Mouse (Mus musculus): ENCODE data around the gene Rexo1. TPM values are rescaled to one million over a fixed set of nuclear protein-coding genes. Genes with fewer than 3 reads are reported as not detected.

Gene Rexo1
- polyA plus RNA-seq, 1 experiment from 2014 or later, result 28.0 TPM

DNA sequence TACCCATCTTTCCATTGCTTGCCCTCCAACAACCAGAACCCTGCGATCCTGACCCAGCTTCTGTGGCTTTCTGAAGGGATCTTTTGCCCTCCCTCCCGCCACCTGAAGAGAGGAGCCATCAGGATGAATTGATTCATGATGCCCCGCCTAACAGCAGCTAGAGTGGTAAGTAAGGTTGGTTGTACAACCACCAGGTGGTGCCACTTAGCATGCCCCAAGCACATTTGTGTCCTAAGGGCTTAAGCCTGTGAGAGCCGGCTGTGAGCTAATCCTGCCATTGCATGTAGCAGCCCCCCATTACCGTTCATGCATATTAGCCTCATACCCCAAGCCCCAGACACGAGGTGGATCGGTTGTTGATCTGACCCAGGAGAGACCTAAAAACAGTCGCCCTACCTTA lies 17.6 kb upstream of the Rexo1 start:
- Histone ChIP-seq H3K4me3 (peak overlapping the region; percentile 63), H3K36me3 (peaks cover 19% of the 10 kb centered on the region), H3K27me3 (no peaks in the 10 kb centered on the region), H3K4me1 (replicated peaks) (peaks cover 43% of the 10 kb centered on the region), H3K4me2 (peak overlapping the region; percentile 91), H3K27ac (replicated peaks) (peak overlapping the region; percentile 87), H3K9me3 (no peaks in the 10 kb centered on the region), H3K9ac (0 out of 2 replicates have a peak overlapping the region, but pooled peaks have one; percentile 89)
- no peak for ATAC-seq (ENCODE audit: low read depth)
- WGBS, result 7% methylated on average over 8 of the region's 8 CpGs

DNA sequence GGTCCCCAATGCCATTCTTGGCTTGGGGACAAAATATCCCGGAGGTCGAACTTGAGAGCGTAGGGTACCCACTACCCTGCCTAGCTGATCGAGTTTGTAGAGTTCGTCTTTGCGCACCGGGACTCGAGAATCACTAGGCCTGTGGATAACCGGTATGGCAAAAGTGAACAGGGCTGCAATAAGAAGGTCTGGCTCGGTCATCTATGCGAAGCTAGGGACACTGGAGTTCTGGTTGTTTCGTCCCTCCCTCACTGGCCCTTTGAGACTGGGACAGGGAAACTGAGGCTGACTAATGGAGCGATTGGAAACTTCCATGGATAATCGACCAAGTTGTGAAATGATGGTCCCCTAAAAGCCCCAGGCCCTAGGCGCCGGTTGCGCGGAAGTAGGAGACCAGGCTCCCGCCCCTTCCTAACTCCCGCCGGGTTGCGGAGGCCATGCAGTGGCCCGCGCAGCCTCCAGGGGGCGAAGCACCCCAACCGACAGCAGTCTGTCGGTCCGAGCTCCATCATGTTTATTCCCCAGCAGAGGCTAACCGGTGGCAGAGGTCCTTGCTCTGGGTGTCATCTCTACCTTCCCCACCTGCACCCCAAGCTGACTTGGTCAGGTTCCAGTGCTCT lies 16.9 kb upstream of the Rexo1 start:
- WGBS, result 0% methylated on average over 29 of the region's 29 CpGs
- peak; percentile 11; the same call in 1 of the 2 replicates for ATAC-seq (ENCODE audit: low read depth)
- peaks cover 50% of the 10 kb centered on the region for H3K4me1 ChIP-seq (replicated peaks)

DNA sequence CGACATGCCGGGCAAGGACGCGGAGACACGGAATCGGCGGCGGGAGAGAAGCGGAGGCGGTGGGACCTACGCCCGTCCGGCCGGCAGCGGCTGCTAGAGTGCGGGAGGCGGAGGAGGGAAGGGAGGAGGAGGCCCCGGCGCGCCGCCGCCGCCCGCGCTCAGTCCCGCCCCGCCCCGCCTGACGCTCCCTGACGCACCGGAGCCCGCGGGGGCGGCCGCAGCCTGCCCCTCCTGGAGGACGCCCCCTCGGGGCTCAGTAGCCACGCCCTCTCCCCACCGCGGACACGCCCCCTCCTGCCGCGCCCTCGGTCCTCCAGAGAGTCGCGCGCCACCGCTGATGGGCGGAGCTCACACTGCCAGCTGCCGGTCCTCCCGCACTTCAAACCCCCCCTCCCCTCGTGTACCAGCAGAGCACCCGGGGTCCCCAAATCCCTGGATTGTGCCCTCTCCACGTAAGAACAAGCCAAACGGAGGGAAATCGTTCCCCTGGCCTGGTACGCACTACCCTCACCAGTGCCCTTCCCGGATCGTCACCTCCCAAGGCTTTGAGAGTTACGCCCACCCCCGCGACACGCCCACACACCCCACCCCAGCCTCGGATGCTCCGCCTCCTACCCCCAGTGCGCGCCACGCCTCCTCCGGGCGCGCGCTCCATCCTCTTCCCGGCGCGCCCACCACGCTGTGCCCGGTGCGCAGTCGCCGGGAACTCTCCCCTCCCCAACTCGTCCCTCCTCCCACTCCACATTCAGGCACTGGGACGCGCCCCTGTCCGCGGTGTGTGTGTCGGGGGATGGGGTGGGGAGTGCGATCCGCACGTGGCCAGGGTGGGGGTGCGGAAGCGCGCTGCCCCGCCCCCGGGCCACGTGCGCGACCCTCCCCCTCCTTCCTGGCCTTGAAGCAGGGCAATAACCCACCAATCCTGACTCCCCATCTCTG lies 16.1 kb upstream of the Rexo1 start, which contains the start of gene Klf16:
Klf16 (minus strand) TSS at position 127 of the 936 bp plus-strand sequence.
- Histone ChIP-seq H3K36me3 (peaks cover 10% of the 10 kb centered on the region; the same call in 1 of the 2 replicates), H3K4me3 (peak within 1 kb of the TSS; percentile 63), H3K27me3 (no peaks in the 10 kb centered on the region), H3K9me3 (no peaks in the 10 kb centered on the region), H3K4me2 (peak within 1 kb of the TSS; percentile 91), H3K4me1 (replicated peaks) (peaks cover 57% of the 10 kb centered on the region), H3K27ac (replicated peaks) (peak within 1 kb of the TSS; percentile 87), H3K9ac (peak within 1 kb of the TSS; percentile 89)
- ATAC-seq (ENCODE audit: low read depth), result peak; percentile 81
- WGBS, result 1% methylated on average over 83 of the region's 97 CpGs

More for the DNA sequence above, 16.9 kb upstream of the Rexo1 start:
- Histone ChIP-seq H3K27me3 (no peaks in the 10 kb centered on the region), H3K27ac (replicated peaks) (peak overlapping the region; percentile 87), H3K9ac (peak overlapping the region; percentile 89), H3K4me3 (peak overlapping the region; percentile 63), H3K4me2 (peak overlapping the region; percentile 91), H3K36me3 (peaks cover 12% of the 10 kb centered on the region), H3K9me3 (no peaks in the 10 kb centered on the region)

DNA sequence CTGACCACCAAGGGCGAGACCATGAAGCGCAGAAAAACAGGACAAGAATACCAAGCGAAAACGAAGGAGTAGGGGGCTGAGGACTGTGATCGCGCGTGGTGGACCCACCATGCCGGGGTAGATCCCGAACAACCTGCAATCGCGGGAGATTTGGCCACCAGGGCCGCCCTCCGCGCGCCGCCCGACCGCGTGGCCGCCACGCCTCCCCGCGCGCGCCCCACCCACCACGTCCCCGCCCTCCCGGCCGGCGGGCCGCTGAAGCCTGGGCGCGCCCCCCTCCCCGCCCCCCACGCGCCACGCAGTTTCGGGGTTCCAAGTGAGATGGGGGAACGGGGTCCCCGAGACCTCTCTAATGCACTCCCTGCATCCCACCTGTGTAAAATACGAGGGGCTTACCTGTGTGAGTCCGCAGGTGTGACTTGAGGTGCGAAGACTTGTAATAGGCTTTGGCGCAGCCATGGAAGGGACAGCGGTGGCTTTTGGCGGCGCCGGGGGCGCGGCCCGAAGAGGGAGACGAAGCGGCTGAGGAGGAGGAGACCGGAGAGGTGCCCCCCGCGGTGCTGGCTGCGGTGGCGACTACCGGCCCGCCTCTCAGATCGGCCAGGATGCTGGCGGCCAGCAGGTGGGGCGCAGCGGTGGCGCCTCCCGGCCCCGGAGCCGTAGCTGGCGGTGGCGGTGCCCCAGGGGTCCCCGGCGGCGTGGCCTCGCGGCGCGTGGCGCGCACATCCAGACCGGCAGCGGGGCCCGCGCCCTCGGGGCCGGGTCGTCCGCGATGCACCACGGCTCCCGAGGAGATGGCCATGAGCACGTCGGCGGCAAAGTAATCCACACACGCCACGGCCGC lies 15.2 kb upstream of the Rexo1 start:
- peak; percentile 6 for ATAC-seq (ENCODE audit: low read depth)
- H3K4me1 ChIP-seq (replicated peaks), result peaks cover 65% of the 10 kb centered on the region
- H3K9me3 ChIP-seq, result no peaks in the 10 kb centered on the region
- peak overlapping the region; percentile 87 for H3K27ac ChIP-seq (replicated peaks)
- WGBS, result 1% methylated on average over 91 of the region's 96 CpGs
- peak overlapping the region; percentile 91 for H3K4me2 ChIP-seq
- peak overlapping the region; percentile 89 for H3K9ac ChIP-seq
- no peaks in the 10 kb centered on the region for H3K27me3 ChIP-seq
- peak overlapping the region; percentile 63 for H3K4me3 ChIP-seq
- peaks cover 6% of the 10 kb centered on the region; the same call in 1 of the 2 replicates for H3K36me3 ChIP-seq

DNA sequence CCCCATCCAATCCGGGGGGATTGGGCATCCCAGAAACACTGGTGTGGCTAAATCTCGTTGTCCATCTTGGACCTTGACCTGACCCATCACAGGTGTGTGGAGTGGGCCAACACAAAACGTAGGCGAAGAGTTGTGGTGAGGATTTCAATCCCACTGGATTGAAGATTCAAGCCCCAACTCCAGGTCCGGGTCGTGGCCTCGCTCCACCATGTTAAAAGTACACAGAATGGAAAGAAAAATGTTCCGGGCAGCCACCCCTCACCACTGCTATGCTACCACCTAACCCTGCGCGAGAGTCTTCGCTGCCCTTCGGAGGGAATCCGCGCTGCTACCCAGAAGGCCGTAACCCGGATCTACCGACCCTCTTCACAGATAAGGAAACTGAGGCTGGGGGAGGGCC lies 14.6 kb upstream of the Rexo1 start:
- H3K9me3 ChIP-seq, result no peaks in the 10 kb centered on the region
- 15% methylated on average over 17 of the region's 17 CpGs for WGBS

DNA sequence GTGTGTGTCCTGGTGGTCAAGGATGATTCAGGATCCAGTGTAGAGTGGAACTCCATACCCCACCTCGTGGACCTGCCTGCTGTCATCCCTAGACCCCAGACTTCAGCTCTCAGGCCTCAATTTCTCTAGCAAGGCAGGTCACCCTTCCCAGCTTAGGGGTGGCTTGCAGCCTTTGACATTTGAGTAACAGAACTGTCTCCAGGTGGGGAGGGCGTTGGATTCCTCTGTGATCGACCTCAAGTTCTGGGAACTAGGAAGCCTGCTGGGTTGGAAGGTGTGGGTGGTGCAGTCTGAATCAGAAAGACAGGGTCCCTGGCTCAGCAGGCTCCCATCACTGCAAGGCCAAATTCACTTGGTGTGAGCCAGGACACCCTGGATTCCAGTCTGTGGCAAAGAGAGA lies 13.5 kb upstream of the Rexo1 start:
- Histone ChIP-seq H3K36me3 (no peaks in the 10 kb centered on the region), H3K4me1 (replicated peaks) (peaks cover 82% of the 10 kb centered on the region), H3K4me3 (0 out of 2 replicates have a peak overlapping the region, but pooled peaks have one; percentile 63), H3K27ac (replicated peaks) (no peak overlapping the region), H3K4me2 (peak overlapping the region; percentile 91), H3K27me3 (no peaks in the 10 kb centered on the region), H3K9ac (peak overlapping the region; percentile 39; the same call in 1 of the 2 replicates), H3K9me3 (no peaks in the 10 kb centered on the region)
- no peak for ATAC-seq (ENCODE audit: low read depth)
- 79% methylated on average over 3 of the region's 3 CpGs for WGBS

More for the DNA sequence above, 14.6 kb upstream of the Rexo1 start:
- Histone ChIP-seq H3K9ac (peak overlapping the region; percentile 89), H3K36me3 (no peaks in the 10 kb centered on the region), H3K4me2 (peak overlapping the region; percentile 91), H3K4me1 (replicated peaks) (peaks cover 72% of the 10 kb centered on the region), H3K4me3 (peak overlapping the region; percentile 63), H3K27me3 (no peaks in the 10 kb centered on the region), H3K27ac (replicated peaks) (no peak overlapping the region)
- no peak for ATAC-seq (ENCODE audit: low read depth)

DNA sequence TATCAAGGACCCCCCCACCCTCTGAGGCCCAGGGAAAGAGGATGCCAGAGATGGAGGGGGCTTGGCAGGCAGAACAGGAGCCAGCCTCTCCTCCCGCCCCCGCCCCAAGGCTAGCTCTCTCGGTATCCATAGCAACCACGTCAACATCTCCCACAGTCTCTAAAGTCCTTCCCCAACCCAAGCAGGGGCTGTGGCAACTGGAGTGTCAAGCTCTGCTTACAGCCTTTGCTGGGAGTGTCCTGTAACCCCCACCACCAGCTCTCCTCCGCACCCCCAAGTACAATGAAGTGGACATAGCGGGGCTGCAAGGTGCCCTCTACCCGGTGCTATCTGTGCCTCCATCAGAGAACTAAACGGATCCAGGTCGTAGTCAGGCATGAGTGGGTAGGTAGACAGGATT lies 12.6 kb upstream of the Rexo1 start:
- WGBS, result 58% methylated on average over 9 of the region's 9 CpGs
- ATAC-seq (ENCODE audit: low read depth), result no peak
- 0 out of 2 replicates have a peak overlapping the region, but pooled peaks have one; percentile 14 for H3K4me2 ChIP-seq
- H3K4me1 ChIP-seq (replicated peaks), result peaks cover 87% of the 10 kb centered on the region
- H3K27ac ChIP-seq (replicated peaks), result no peak overlapping the region
- H3K9me3 ChIP-seq, result no peaks in the 10 kb centered on the region
- H3K4me3 ChIP-seq, result no peak overlapping the region
- no peaks in the 10 kb centered on the region for H3K27me3 ChIP-seq
- H3K9ac ChIP-seq, result peak overlapping the region; percentile 45
- no peaks in the 10 kb centered on the region for H3K36me3 ChIP-seq

DNA sequence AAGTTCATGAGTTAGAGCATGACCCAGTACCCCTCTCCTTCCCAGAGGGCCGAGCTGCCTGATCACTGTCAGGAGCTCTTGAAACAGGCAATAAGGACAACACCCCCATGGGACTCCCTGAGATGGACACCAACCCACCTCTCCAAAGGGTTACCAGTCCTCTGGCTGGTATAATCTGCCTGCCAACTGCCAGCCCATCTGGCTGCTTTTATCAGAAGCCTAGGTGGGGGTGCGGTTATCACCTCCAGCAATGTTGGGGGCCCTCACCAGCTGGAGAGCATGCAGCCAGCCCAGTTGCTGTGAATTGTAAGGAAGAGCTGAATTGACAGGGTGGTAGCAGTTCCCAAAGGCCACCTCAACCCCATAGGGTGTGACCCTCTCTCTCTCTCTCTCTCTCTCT lies 11.1 kb upstream of the Rexo1 start:
- H3K4me3 ChIP-seq, result no peak overlapping the region
- no peak overlapping the region for H3K27ac ChIP-seq (replicated peaks)
- no peaks in the 10 kb centered on the region for H3K9me3 ChIP-seq
- H3K4me1 ChIP-seq (replicated peaks), result peaks cover 83% of the 10 kb centered on the region
- ATAC-seq (ENCODE audit: low read depth), result no peak
- WGBS, result 90% methylated on average over 2 of the region's 2 CpGs
- peaks cover 10% of the 10 kb centered on the region for H3K36me3 ChIP-seq
- no peaks in the 10 kb centered on the region for H3K27me3 ChIP-seq
- H3K4me2 ChIP-seq, result no peak overlapping the region
- no peak overlapping the region for H3K9ac ChIP-seq

DNA sequence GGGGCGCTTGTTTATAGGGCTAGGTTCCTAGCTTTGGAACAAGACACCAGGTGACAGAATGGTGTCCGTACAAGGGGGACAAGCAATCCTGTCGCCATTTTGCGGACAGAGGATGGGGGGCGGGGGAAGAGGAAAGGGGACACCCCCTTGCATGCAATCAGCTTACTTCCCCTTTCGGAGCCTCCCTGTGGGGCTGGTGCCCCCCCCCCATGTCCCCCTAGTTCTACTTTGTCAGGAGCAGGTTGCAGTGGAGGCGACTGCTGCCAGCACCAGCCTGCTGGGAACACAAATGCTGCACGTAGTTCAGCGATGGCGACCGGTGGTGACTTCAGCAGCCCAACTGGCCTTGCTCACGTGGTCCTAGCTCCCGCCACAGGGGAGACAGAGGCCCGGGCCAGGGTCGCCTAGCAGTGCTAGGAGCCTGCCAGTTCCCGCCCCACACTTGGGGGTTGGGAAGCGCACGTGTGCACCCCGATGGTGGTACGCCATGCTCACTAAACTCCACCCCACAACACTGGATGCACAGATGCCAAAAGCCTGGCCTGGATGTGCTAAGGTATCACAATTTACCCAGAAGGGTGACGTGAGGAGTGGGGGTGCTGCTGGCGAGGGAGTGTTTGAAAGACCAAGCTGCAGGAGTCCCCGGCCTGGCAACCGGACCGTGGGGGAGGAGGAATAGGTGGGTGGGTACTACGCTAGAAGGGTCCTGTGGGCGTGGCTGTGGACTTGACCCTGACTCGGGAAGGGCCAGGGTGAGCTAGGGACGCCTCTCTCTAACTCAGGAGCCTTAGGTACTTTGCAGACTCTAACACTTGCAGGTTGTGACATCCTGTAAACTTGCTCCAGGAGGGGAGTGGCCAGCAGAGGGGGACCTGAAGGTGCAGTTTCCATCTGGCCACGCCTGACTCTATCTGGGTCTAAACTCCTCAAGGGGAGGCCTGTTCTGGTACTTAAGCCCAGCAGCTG lies 9.8 kb upstream of the Rexo1 start:
- 20% methylated on average over 30 of the region's 30 CpGs for WGBS
- H3K4me1 ChIP-seq (replicated peaks), result peaks cover 90% of the 10 kb centered on the region
- H3K4me3 ChIP-seq, result peak overlapping the region; percentile 9; the same call in 1 of the 2 replicates

DNA sequence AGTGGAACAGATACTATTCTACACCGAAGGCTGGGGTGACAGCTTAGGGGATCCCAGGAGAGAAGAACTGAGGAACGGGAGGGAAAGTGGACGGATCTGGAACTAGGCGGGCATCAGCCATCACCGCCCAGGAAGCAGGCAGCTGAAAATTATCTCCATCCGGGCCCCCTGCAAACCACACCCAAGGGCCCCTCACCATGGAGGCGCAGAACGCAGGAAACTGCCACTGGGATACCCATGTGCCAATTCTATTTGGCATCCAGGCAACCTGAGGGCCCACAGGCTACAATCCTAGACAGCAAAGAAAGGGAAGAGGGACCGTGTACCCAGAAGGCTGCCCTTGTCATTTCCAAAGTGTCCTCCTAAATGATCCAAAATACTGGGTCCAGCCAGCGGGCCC lies 9.1 kb upstream of the Rexo1 start:
- peak overlapping the region; percentile 45; the same call in 1 of the 2 replicates for H3K4me2 ChIP-seq
- WGBS, result 92% methylated on average over 10 of the region's 10 CpGs
- peak overlapping the region; percentile 61; the same call in 1 of the 2 replicates for H3K9ac ChIP-seq

More for the DNA sequence above, 9.8 kb upstream of the Rexo1 start:
- H3K9me3 ChIP-seq, result no peaks in the 10 kb centered on the region
- ATAC-seq (ENCODE audit: low read depth), result no peak
- peaks cover 10% of the 10 kb centered on the region for H3K36me3 ChIP-seq
- peak overlapping the region; percentile 33 for H3K27ac ChIP-seq (replicated peaks)
- peak overlapping the region; percentile 61 for H3K9ac ChIP-seq
- H3K27me3 ChIP-seq, result no peaks in the 10 kb centered on the region
- H3K4me2 ChIP-seq, result peak overlapping the region; percentile 45

More for the DNA sequence above, 9.1 kb upstream of the Rexo1 start:
- Histone ChIP-seq H3K4me1 (replicated peaks) (peaks cover 89% of the 10 kb centered on the region), H3K27me3 (no peaks in the 10 kb centered on the region), H3K36me3 (peaks cover 10% of the 10 kb centered on the region), H3K9me3 (no peaks in the 10 kb centered on the region), H3K27ac (replicated peaks) (no peak overlapping the region), H3K4me3 (no peak overlapping the region)
- ATAC-seq (ENCODE audit: low read depth), result no peak
